Mouse (Mus musculus) spleen, postnatal 4 days (tissue): ENCODE results near the gene Flrt1.
"Not testable (repeated sequence)": the region's sequence is repeated elsewhere in the genome, so short reads cannot be mapped to it uniquely, and the experiment has no call there.

Experiments used
- DNase-seq, 2 experiments: peaks; one replicate each; pipeline ENCODE4 v3.0.0; 2022; ENCODE audit warnings: low spot score in 2 of 2

The Flrt1 gene

DNA sequence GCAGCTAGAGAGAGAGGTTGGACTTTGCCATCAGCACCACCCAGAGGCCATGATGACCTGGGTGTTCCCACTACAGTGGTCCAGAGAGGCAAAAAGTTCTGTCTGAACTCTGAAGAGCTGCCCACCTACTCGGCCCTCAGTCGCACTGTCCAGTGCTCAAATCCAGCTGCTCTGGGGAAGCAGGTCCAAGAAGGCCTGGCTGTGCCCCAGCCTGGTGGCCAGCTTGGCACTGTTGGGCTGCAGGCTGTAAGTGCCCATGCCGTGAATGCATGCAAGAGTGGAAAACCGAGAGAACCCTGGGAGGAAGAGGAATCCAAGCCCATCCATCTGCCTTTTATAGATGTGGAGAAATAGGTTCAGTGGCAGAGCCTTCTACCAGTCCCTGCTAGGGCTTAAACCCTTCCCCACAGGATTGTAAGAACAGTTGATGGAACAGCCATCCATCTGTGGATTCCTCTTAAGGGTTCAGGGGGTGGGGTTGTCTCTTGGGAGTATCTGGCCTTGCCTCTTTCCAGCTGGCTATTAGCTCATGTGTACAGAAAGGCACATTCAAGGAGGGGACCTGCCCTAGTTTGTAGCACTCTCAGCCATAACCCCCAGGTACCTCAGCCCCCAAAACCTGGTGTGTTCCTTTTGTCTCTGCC lies 2.1 kb downstream of the Flrt1 start:
- no peak for DNase-seq

DNA sequence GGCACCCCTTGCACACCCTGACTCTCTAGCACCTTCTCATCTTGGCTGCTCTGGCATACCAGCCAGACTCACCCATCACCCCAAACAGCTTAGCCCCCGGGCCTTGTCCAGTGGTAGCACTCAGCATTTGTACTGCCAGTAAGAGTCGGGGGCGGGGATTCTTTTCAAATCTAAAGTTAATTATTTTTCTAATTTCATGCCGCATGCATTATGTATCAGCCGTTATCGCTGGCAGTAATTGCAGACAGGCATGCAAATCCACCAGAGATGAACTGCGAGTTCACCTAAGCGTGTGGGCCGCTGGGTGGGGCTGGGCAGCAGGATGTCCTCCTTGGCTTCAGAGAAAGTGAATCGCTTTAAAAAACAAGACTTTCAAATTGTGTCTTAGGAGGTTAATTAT lies 3.5 kb downstream of the Flrt1 start:
- DNase-seq = no peak

DNA sequence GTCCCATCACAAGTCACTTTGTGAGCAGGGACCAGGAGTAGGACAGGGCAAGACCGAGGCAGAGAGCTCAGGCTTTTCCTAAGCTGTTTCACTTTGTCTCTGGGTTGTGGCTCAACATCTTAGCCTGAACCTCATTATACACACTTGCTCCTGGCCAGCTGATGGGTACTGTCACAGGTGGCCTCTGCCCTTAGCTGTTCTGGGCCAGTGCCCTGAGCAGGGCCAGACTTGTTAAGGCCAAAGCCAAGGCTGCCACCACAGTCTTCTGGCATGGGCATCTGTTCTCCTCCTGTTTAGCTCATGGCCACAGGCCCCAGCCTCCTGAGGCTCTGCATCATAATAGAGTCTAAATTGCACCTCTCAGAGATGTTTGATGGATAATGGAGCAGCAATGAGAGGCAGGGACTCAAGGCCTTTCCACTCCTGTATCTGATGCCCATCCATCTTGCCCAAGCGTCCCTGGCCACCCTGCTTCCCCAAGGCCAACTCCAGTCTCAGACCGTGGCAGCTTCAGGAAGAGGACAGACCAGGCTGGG lies 5.8 kb downstream of the Flrt1 start:
- DNase-seq = no peak

DNA sequence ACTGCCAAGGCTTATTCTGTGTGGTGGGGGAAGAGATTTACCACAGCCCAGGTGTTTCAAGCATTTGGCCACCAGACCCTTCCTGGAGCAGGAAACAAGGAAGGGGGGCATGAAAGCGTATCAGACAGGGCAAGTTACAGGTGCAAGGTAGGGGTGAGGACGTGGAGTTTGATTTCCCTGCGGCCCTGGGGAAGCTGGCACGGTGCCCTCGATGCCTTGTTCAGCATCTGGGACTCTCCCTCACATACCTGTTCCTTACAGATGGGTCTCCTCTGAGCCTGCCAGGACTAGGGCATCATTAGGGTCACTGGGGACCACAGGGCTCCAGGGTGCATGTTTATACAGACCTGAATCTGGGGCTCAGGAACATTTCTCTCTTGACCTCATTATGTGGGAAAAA lies 12.8 kb downstream of the Flrt1 start:
- DNase-seq = no peak

DNA sequence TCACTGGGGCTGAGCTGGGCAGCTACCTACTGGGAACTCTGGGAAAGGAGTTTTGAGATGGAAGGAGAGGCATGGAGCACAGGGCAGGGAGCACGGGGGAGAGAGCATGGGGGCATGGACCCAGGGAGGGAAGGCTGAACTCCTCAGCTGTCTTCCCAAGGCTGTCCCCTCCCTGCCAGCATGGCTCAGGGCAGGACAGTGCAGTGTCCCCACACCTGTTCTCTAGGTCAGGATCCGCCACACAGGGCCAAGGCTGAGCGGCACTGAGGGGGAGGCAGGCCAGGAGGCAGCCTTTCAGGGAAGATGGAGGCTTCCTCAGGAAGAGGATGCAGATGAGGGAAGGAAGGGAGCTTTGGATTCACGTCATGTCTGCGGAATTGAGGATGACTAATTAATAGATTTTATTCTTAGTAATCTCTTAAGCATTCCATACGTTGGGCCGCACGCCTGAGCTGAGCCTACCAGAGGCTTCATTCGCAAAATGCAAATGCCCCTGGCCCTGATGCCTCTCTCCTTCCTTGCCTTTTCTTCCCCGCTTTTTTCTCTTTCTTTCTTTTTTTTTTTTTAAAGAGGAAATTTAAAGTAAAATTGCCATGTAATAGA lies 14.0 kb downstream of the Flrt1 start:
- DNase-seq = no peak

DNA sequence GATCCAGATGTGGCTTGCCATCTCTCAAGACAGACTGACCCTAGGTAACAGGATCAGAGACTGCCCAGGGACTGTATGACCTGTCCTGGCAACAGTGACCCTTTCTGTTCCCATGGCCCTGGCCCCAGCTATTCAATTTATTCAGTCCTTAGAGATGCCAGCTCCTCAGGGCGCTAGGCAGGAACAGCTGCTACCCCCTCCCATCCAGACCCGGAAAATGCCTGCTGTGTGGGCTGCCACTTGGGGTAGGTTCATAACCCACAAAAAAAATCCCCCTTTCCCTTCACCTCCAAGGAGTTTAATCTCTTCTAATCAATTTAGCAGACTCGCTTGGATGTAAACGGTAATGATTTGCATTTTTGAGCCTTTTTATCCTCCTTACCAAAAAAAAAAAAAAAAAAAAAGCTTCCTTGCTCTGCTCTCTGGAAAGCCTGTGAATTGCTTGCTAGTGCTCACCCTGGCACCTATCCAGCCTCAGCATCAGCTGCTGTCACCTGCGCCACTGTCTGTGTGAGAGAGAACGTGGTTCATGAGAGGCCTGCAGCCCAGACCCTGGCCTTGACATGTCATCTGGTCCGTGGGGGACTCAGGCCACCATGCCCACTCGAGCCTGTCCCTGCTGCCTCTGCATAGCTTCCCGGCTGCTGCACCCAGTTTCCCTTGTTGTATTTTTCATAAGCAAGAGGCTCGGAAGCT lies 15.0 kb downstream of the Flrt1 start:
- no peak for DNase-seq

DNA sequence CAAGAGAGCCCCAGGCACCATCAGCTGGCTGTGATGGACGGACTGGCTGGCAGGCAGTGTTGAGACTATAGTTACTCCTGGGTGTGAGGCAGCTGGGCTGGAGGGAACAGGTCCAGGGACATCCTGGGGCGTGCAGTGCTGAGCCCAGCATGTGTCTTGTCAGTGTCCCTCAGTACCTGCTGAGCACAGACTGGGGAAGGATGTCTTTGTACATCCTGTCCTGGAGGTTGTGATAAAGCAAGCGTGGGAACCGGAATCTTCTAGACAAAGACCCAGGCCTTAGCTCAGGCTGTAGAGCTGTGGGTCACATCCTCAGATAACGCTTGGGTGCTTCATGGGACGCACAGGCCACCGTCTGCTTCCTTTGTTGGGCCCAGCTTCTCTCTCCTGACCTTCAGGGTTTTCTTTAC lies 15.7 kb downstream of the Flrt1 start:
- DNase-seq = no peak

DNA sequence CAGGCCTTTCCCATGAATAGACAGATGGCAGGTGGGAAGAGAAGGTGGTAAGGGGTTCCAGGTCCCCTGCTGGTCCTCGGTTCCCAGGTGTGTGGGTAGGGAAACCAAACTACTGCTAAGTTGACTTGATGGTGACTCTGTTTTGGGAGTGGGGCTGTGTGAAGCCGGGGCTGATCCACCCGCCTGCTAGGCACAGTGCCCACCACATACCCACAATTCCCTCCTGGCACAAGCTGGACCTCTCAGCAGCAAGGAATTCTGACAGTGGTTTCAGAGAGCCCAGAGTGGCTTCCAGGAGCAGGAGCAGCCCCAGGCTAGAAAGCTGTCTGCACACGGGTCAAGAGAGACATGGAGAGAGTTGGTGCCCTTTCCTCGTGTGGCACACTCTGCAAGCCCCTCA lies 16.5 kb downstream of the Flrt1 start:
- DNase-seq = no peak

DNA sequence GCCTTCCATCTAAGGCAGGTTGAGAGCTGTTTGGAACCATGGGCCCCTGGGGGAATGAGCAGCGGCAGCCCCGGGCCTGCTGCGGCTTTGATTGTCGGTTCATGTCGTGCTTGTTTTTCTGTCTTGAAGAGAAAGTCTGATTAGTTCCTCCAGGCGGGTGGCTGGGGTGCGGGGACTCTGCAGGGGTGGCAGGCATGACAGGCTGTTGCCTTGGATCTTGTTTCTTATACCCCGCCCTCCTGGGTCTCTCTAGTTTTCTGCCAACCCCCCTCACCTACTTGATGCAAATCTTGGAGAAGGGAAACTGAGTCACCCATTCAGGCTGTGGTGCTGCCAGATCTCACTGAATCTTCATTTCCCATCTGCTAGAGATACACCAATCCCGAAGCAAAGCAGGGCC lies 17.0 kb downstream of the Flrt1 start:
- no peak for DNase-seq

DNA sequence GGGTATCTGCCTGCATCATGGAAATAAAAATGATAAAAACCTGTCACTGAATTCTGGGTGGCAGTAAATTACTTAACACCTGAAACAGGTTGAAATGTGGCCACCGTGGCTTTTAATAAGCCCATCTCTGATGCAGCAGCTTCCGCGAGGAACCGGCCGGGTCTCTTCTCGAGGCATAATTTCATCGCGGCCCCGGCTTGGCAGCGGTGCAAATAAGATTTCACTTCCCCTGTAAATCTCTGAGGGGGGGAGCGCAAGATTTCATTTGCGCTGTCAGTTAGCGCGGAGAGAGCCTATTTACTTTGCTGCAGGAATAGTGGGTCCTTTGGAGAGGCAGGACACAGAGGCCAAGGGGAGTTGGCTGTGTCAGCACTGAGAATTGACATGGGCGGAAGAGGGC lies 20.8 kb downstream of the Flrt1 start:
- DNase-seq = no peak

DNA sequence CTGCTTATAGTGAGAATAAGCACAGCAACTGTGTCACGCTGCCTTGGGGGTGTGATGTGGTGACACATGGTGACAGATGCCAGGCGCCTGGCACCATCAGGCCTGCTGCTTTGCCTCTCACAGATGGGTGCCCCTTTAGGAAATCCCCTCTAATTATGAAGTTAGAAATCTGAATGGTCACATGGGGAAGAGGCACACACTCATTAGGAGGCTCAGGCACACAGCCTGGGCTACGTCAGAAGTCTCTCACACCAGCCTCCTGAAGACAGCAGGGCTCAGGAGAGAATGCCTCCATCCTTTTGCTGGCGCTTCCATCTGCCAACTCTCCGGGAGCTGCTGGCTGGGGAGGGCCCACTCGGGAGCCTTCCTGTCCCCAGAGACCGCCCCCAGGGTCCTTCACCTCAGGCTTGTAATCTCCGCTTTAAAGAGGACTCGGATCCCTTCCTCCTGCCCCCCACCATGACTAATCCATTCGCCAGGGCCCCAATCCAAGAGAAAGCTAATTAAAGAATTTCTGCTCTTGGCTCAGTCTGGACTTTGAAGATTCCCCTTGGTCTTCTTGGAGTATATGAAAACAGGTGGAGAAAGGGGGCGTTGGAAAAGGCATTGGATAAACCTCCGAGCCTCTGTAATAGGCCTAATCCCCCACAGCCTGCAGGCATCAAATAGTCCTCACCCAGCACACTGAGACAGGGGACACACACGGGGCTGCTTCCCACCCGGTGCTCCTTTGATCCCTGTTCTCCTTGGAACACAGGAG lies 22.3 kb downstream of the Flrt1 start:
- DNase-seq = no peak

DNA sequence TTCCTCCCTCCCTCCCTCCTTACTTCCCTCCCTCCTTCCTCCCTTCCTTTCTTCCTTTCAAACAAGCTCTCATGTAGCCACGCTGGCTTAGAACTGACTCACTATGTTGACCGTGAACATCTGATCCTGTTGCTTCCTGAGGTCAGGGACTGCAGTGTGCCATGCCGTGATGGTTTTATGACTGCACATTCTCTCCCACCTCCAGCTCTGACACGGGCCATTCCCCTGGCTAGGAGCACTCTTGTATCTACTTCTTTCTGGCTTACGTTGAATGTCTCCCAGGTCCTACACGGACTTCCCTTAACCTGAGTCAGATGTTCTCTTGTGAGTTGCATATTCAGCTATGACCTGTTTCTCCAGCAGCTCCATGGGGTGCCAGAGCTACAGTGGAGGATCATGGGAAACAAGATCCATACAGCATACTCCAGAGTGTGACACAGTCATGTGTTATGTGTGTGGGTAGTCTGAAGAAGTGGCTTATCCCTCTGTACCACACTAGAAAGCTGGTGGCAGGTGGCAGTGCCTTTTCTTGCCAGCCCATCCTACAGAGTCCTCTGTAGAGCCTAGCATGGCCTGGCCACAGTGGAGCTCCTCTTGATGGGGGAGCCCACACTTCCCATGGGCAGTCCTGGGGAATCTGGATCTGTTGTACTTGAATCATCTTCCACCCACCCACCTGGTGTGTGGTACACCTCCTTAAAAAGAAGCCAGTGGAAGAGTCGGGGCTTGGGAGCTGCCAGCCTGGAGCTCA lies 23.8 kb downstream of the Flrt1 start:
- no peak for DNase-seq

DNA sequence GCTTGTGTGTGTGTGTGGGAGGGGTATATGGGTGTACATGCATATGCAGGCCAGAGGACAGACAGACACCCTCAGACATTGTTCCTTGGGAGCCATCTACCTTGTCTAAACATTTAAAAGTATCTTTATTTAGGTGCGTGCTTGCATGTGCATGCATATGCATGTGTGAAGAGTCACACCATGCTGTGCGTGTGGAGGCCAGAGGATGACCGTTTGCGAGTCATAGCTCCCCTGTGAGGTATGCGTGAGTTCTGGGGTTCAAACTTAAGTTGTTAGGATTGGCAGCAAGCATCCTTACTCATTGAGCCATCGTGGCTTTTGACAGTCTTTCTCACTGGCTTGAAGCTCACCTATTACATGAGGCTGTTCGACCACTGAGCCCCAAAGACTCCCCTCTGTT lies 27.3 kb downstream of the Flrt1 start:
- no peak for DNase-seq

DNA sequence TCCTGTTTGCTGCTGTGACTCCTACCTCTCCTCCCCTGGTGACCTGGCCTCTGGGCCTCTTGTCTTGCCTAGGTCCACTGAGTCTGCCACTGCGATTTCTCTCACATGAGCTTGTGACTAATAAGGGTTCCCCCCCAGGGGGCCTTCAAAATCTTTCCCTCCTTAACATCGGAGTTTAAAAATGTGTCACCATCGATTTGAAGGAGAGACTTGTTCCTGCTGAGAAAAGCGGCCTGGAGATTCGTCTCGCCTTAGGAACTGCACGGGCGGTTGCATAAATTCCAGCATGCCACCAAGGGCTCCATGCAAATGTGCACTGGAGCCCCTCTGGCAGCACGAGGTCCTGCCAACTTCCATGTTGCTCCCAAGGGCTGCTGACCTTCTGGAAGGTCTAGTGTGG lies 27.9 kb downstream of the Flrt1 start:
- DNase-seq = no peak

DNA sequence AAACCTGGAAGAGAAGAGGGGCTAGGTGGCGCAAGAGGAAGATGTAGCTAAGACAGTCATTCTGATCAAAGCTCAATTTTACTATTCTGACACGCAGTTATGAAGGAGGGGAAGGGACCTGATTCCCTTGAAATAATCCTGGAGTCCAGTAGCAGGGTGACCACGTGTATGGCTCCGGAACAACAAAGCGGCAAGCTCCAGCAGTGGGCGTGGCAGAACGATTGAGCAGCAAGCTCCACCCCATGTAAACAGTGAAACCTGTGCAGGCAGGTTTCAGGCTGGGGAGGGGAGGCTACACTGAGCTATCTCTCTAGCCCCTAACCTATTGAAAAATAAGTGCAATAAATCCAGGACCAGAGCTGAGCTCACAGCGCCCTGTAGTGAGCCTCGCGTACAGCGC lies 30.2 kb downstream of the Flrt1 start:
- not testable (repeated sequence) for DNase-seq

DNA sequence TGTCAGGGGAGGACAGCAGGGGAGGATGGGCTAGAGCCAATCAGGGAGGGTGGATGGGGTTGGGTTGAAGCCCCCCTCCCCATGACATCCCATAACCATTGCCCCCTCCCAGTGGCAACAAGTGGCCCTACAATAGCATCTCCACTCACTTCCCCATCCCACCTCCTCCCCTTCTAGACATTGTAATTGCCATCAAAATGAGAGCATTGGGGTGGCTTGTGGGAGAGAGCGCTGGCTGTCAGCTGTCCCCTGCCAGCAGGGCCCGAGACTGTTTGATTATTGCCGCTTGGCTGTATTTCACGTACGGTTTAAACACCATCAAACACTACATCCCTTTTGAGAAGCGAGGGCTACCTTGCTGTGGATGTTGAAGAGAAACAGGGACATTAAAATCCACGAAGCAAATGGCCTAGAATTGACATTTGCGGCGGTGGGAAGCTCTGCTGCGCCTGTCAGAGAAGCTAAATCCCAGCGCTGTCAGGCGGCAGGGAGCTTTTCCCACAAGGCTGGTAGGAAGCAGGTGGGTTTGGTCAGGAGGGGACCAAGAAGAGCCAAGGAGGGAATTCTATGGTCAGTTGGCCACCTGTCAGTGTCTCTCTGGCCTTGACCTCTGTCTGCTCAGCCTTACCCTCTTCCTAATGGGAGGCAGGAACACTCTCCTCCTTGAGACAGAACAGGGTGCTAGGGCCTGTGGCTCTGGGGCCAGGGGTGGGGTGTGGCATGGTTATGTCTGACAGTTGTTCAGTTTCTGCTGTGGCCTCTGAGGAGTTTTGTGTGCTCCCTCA lies 31.3 kb downstream of the Flrt1 start:
- no peak for DNase-seq

DNA sequence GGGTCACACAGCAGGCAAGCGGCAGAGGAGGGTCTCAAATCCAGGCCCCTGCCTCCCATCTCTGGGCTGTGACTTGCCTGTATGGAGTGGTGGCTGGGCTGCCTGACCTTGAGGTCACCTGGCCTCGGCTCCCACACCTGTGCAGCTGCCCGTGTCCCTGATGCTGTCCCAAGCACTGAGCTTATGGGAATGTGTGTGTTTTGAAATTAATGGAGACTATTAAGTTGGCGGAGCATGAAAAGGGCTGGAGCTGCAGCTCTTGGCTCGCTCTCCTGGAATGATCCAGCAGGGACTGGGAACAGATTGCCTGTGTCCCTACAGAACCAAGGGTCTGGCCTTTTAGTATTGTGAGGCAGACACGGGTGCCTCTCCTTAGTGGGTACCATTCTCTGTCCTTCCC lies 33.3 kb downstream of the Flrt1 start:
- DNase-seq = no peak

DNA sequence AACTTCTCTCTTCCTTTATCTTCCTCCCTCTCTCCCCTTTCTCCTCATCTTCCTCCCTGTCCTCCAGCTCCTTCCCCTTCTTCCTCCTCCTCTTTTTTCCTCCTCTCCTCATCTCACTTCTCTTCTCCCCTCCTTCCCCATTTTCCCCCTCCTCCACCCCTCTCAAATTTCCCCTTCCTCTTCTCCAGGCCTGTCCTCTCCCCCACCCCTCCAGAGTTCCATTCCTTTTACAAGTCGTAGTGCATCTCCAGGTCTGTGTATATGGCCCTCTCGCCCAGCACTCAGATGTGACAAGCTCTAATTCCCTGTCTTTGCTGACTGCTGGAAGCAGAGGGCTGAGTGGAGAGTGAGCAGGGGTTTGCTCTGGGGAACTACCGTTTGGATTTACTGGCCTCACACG lies 34.8 kb downstream of the Flrt1 start:
- DNase-seq = no peak

DNA sequence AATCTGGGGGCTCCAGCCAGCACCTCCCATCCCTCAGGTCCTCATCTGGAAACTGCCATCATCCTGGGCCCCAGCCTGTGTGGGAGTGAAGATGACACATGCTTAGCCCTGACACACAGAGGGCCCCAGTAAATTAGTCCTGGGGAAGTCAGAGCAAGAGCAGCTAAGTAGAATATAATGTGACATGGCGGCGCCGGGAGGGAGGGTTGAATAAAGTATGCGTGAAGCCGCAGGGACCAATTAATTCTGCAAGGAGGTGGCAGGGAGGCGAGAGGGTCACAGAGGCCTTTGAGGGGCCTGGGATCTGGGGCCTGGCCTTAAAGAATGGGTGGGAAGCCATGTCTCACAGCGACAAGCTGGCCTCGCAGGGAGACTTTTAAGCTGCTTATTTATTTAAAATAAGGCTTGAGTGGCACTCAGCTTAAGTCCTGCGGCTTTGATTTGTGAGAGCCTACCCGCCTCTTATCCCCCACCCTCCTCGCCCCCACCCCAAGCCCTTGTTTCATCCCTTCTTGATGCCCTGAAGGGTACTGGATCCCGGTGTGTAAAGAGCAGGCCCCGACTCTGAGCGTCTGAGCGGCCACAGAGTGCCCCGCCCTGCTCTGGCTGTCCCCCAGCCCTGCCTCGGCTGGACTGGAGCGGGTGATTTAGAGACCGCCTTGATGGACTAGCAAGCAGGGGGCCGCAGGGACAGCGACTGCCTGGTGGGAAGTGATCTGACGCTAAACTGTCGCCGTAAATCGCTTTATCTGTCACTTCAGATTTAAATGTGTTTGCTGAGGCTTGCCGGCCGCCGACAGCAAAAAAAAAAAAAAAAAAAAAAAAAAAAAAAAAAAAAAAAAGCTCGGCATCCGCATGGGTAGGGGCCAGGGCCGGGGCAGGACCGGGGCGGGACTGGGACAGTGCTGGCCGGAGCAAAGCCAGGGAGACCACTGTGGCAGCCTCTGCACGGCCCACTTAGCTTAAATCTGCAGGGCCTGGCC lies 35.5 kb downstream of the Flrt1 start:
- no peak for DNase-seq
